Mouse (Mus musculus): Measurements from ENCODE around the gene Prrg2.
"Not testable (repeated sequence)": the region's sequence is repeated elsewhere in the genome, so short reads cannot be mapped to it uniquely, and the experiment has no call there.

The Prrg2 gene

GRCm38 (mm10) chr7:45036702-45037101, 25.8 kb downstream of the Prrg2 start:
- no peak for DNase-seq (ENCODE audit: low read depth, low spot score)

- no peak for DNase-seq (ENCODE audit: low read depth, low spot score)
Measured at GRCm38 (mm10) chr7:45035631-45036030, 26.8 kb downstream of the Prrg2 start.

- DNase-seq (ENCODE audit: low read depth, low spot score): no peak
Measured at GRCm38 (mm10) chr7:45033722-45034359, 28.6 kb downstream of the Prrg2 start.

- no peak for DNase-seq (ENCODE audit: low read depth, low spot score)
Measured at GRCm38 (mm10) chr7:45030857-45031256, 31.6 kb downstream of the Prrg2 start.

GRCm38 (mm10) chr7:45029995-45030394, 32.5 kb downstream of the Prrg2 start:
- no peak for DNase-seq (ENCODE audit: low read depth, low spot score)

- DNase-seq (ENCODE audit: low read depth, low spot score): no peak
Measured at GRCm38 (mm10) chr7:45028351-45028750, 34.1 kb downstream of the Prrg2 start.

GRCm38 (mm10) chr7:45027761-45028160, 34.7 kb downstream of the Prrg2 start:
- DNase-seq (ENCODE audit: low read depth, low spot score): no peak

- DNase-seq (ENCODE audit: low read depth, low spot score): no peak
Measured at GRCm38 (mm10) chr7:45026256-45026655, 36.2 kb downstream of the Prrg2 start.

GRCm38 (mm10) chr7:45025601-45026220, 36.8 kb downstream of the Prrg2 start:
- DNase-seq (ENCODE audit: low read depth, low spot score): no peak

- DNase-seq (ENCODE audit: low read depth, low spot score): no peak
Measured at GRCm38 (mm10) chr7:45024281-45025248, 37.9 kb downstream of the Prrg2 start.

- DNase-seq (ENCODE audit: low read depth, low spot score): not testable (repeated sequence)
Measured at GRCm38 (mm10) chr7:45023711-45024110, 38.8 kb downstream of the Prrg2 start.

- no peak for DNase-seq (ENCODE audit: low read depth, low spot score)
Measured at GRCm38 (mm10) chr7:45020225-45020624, 42.3 kb downstream of the Prrg2 start.

- DNase-seq (ENCODE audit: low read depth, low spot score): no peak
Measured at GRCm38 (mm10) chr7:45019031-45019571, 43.4 kb downstream of the Prrg2 start.

- peak; percentile 93 for DNase-seq (ENCODE audit: low read depth, low spot score)
Measured at GRCm38 (mm10) chr7:45017242-45018061, 45.0 kb downstream of the Prrg2 start, which contains the start of gene Rras. Gene Rras, plus strand, starts transcription at chr7:45017961.

GRCm38 (mm10) chr7:45016761-45017160, 45.7 kb downstream of the Prrg2 start:
- no peak for DNase-seq (ENCODE audit: low read depth, low spot score)

- peak; percentile 98 for DNase-seq (ENCODE audit: low read depth, low spot score)
Measured at GRCm38 (mm10) chr7:45015957-45016612, 46.4 kb downstream of the Prrg2 start, which contains the start of gene Scaf1. Gene Scaf1, minus strand, starts transcription at chr7:45016363.

GRCm38 (mm10) chr7:45015344-45015956, 47.0 kb downstream of the Prrg2 start:
- DNase-seq (ENCODE audit: low read depth, low spot score): no peak

GRCm38 (mm10) chr7:45014096-45014451, 48.4 kb downstream of the Prrg2 start:
- no peak for DNase-seq (ENCODE audit: low read depth, low spot score)

- DNase-seq (ENCODE audit: low read depth, low spot score): no peak
Measured at GRCm38 (mm10) chr7:45013366-45014095, 48.9 kb downstream of the Prrg2 start.

All from embryo, embryonic 11.5 days (tissue).